Mouse (Mus musculus): ENCODE data around the gene Wnt9b. TPM values are rescaled to one million over a fixed set of nuclear protein-coding genes. Genes with fewer than 3 reads are reported as not detected.

Wnt9b gene
- total and polyA plus RNA-seq, 2 experiments from 2014 or later, result 0.62 to 0.97 TPM

DNA sequence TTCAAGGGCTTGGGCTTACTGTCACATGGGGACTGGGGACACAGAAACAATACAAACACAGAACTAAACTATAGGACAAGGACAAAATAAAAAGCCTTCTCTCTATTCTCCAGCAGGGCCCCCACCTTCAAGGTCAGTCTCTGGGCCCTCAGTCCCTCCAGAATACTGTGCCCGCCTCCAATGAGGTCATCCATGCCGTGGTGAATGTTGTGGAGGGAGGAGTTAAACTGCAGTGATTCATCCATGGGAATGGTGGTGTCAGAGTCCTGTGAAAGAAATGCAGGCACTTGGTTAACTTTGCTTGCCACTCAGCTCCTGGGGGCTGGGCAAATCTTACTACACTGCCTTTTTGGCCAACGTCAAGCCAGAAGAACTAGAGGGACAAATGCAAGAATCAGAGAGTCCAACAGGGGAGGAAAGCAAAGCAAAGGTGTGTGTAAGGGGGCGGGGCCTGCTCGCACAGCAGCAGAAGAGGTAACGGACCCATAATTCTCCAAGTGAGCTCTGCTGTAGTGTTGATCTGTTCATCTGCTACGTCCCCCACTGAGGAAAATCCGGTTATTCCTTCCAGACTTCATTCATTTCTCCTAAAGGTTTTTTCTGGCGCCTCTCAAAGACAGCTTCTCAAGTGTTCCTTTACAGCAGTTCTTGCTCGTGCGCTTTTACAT lies 65.8 kb downstream of the Wnt9b start:
- Histone ChIP-seq H3K9ac (no peak overlapping the region), H3K9me3 (ENCODE audit: low read length) (no peaks in the 10 kb centered on the region), H3K27me3 (ENCODE audit: insufficient read depth, low read length) (no peaks in the 10 kb centered on the region), H3K36me3 (ENCODE audit: insufficient read depth) (peaks cover 90% of the 10 kb centered on the region), H3K4me1 (ENCODE audit: insufficient read depth) (no peaks in the 10 kb centered on the region), H3K4me3 (ENCODE audit: low read depth, low read length) (no peak overlapping the region), H3K4me2 (ENCODE audit: low read depth) (no peak overlapping the region), H3K27ac (ENCODE audit: low read depth, low read length) (no peak overlapping the region)
- TF ChIP-seq CTCF (IDR thresholded peaks at IDR 0.05; ENCODE audit: low read depth), result no peak
- no peak for ATAC-seq
- WGBS, result 70% methylated on average over 11 of the region's 11 CpGs
- no peak for DNase-seq

Other genes with a start within 250 kb of the Wnt9b start
- gene Lrrc37a, start 245.2 kb downstream of the Wnt9b start, total RNA-seq (2014; rRNA removed), result not detected in 2 replicates
- not detected in 2 replicates for gene Lrrc37a, start 245.2 kb downstream of the Wnt9b start, polyA plus RNA-seq (2015; fragmentation: Nextera tagmentation; extraction: Ambion mirVana)
- not detected in 2 replicates for gene Gm884, start 128.7 kb downstream of the Wnt9b start, total RNA-seq (2014; rRNA removed)
- not detected in 2 replicates for gene Gm884, start 128.7 kb downstream of the Wnt9b start, polyA plus RNA-seq (2015; fragmentation: Nextera tagmentation; extraction: Ambion mirVana)
- not detected in 2 replicates for gene Lyzl6, start 110.9 kb downstream of the Wnt9b start, total RNA-seq (2014; rRNA removed)
- gene Lyzl6, start 110.9 kb downstream of the Wnt9b start, polyA plus RNA-seq (2015; fragmentation: Nextera tagmentation; extraction: Ambion mirVana), result not detected in 2 replicates
- gene Rprml, start 100.3 kb downstream of the Wnt9b start, total RNA-seq (2014; rRNA removed), result 44.8 and 56.6 TPM in 2 replicates
- gene Rprml, start 100.3 kb downstream of the Wnt9b start, polyA plus RNA-seq (2015; fragmentation: Nextera tagmentation; extraction: Ambion mirVana), result 65.4 and 71.1 TPM in 2 replicates
- gene Gosr2, start 51.9 kb downstream of the Wnt9b start, total RNA-seq (2014; rRNA removed), result 91.6 and 117 TPM in 2 replicates
- 102 and 103 TPM in 2 replicates for gene Gosr2, start 51.9 kb downstream of the Wnt9b start, polyA plus RNA-seq (2015; fragmentation: Nextera tagmentation; extraction: Ambion mirVana)
- gene Wnt3, start 24.3 kb upstream of the Wnt9b start, total RNA-seq (2014; rRNA removed), result 4.4 and 6.1 TPM in 2 replicates
- 4.1 and 8.1 TPM in 2 replicates for gene Wnt3, start 24.3 kb upstream of the Wnt9b start, polyA plus RNA-seq (2015; fragmentation: Nextera tagmentation; extraction: Ambion mirVana)
- gene Nsf, start 204.2 kb upstream of the Wnt9b start, total RNA-seq (2014; rRNA removed), result 106 and 134 TPM in 2 replicates
- gene Nsf, start 204.2 kb upstream of the Wnt9b start, polyA plus RNA-seq (2015; fragmentation: Nextera tagmentation; extraction: Ambion mirVana), result 121 and 184 TPM in 2 replicates
- 202 and 208 TPM in 2 replicates for gene Arf2, start 216.9 kb upstream of the Wnt9b start, total RNA-seq (2014; rRNA removed)
- gene Arf2, start 216.9 kb upstream of the Wnt9b start, polyA plus RNA-seq (2015; fragmentation: Nextera tagmentation; extraction: Ambion mirVana), result 228 and 234 TPM in 2 replicates

Measured in forebrain, postnatal 0 days (tissue).